Mouse (Mus musculus) small intestine, adult 2 months (tissue): ENCODE measurements around the gene Fbrs. TPM values are rescaled to one million over a fixed set of nuclear protein-coding genes. Genes with fewer than 3 reads are reported as not detected.

Experiments
- H3K27ac ChIP-seq: fragments of 200-500 bp; 2 replicates; pipeline ENCODE4 v1.5.1; 2012; ENCODE audit warnings: low read depth, low read length, control low read depth, inconsistent platforms; ENCODE audit not compliant: insufficient read depth
- H3K27me3 ChIP-seq: fragments of 200-500 bp; 2 replicates; pipeline ENCODE4 v1.6.1; 2012; ENCODE audit warnings: mild to moderate bottlenecking, moderate library complexity, low read length, inconsistent platforms; ENCODE audit not compliant: control insufficient read depth, insufficient read depth
- H3K36me3 ChIP-seq: fragments of 200-500 bp; 2 replicates; pipeline ENCODE4 v1.6.1; 2012; ENCODE audit warnings: mild to moderate bottlenecking, low read length, control low read depth, inconsistent platforms; ENCODE audit not compliant: control insufficient read depth, insufficient read depth
- H3K4me1 ChIP-seq: fragments of 200-500 bp; 2 replicates; pipeline ENCODE4 v1.6.1; 2012; ENCODE audit warnings: low read length, inconsistent platforms, mixed read lengths; ENCODE audit not compliant: control insufficient read depth, insufficient read depth, insufficient read length
- H3K4me3 ChIP-seq: fragments of 200-500 bp; 2 replicates; pipeline ENCODE4 v1.5.1; 2012; ENCODE audit warnings: low read depth, mild to moderate bottlenecking, control low read depth, inconsistent platforms, low read length, moderate library complexity
- CTCF ChIP-seq: fragments of 200-500 bp; IDR thresholded peaks from 2 replicates; pipeline ENCODE4 v1.5.1; 2012; ENCODE audit warnings: low read depth, mild to moderate bottlenecking, control low read depth, inconsistent platforms, low read length, moderate library complexity, mixed read lengths; ENCODE audit not compliant: insufficient replicate concordance, insufficient read length; ENCODE audit errors: extremely low read depth
- POLR2A ChIP-seq: fragments of 200-500 bp; IDR thresholded peaks from 2 replicates; pipeline ENCODE4 v1.6.1; 2012; ENCODE audit warnings: low read depth, mild to moderate bottlenecking, control low read depth, inconsistent platforms, low read length, moderate library complexity
- WGBS: fragments of 180-500 bp; shearing (Covaris S2); methylation state at CpG from one replicate; pipeline ENCODE4 v1.1.7; 2018; 5-methylcytosine and 5-hydroxymethylcytosine counted together
- polyA plus RNA-seq: library from polyadenylated mRNA; depleted of rRNA; stranded (reverse); fragments of >200 nt; gene quantifications from 2 replicates; pipeline ENCODE4 v1.2.3, GENCODE M21; 2012

Gene Fbrs
- polyA plus RNA-seq, 1 experiment = 41.8 TPM

GRCm38 (mm10) chr7:127470743-127471645 is 8.0 kb upstream of the Fbrs start:
- H3K36me3 ChIP-seq = peaks cover 36% of the 10 kb centered on the region
- under 1% methylated on average over 46 of the region's 46 CpGs for WGBS
- no peak for TF ChIP-seq CTCF
- peak; percentile 67; the same call in 1 of the 2 replicates for TF ChIP-seq POLR2A
- H3K27ac ChIP-seq = peak overlapping the region; percentile 88
- H3K4me1 ChIP-seq = peaks cover 9% of the 10 kb centered on the region; the same call in 1 of the 2 replicates
- H3K27me3 ChIP-seq = no peaks in the 10 kb centered on the region
- H3K4me3 ChIP-seq = peak overlapping the region; percentile 94

GRCm38 (mm10) chr7:127471646-127472010 is 7.4 kb upstream of the Fbrs start:
- TF ChIP-seq POLR2A = no peak
- TF ChIP-seq CTCF = no peak
- Histone ChIP-seq H3K4me3 (peak overlapping the region; percentile 94), H3K36me3 (peaks cover 39% of the 10 kb centered on the region), H3K27ac (peak overlapping the region; percentile 88), H3K27me3 (no peaks in the 10 kb centered on the region), H3K4me1 (peaks cover 11% of the 10 kb centered on the region; the same call in 1 of the 2 replicates)
- WGBS = under 1% methylated on average over 24 of the region's 25 CpGs

GRCm38 (mm10) chr7:127472060-127472459 is 6.9 kb upstream of the Fbrs start:
- H3K36me3 ChIP-seq = peaks cover 41% of the 10 kb centered on the region
- whole genome bisulfite sequencing = 5% methylated on average over 7 of the region's 7 CpGs
- peak overlapping the region; percentile 88 for H3K27ac ChIP-seq
- H3K27me3 ChIP-seq = no peaks in the 10 kb centered on the region
- H3K4me1 ChIP-seq = peaks cover 11% of the 10 kb centered on the region; the same call in 1 of the 2 replicates
- peak overlapping the region; percentile 94 for H3K4me3 ChIP-seq
- TF ChIP-seq CTCF (no peak), POLR2A (no peak)

- Histone ChIP-seq H3K27ac (no peak overlapping the region), H3K4me3 (no peak overlapping the region), H3K27me3 (no peaks in the 10 kb centered on the region), H3K4me1 (peaks cover 11% of the 10 kb centered on the region; the same call in 1 of the 2 replicates), H3K36me3 (peaks cover 41% of the 10 kb centered on the region)
- WGBS = 91% methylated on average over 5 of the region's 5 CpGs
- no peak for TF ChIP-seq POLR2A
- TF ChIP-seq CTCF = no peak
Observed at GRCm38 (mm10) chr7:127473705-127474104, 5.3 kb upstream of the Fbrs start.

GRCm38 (mm10) chr7:127474378-127475070 is 4.5 kb upstream of the Fbrs start:
- Histone ChIP-seq H3K27me3 (no peaks in the 10 kb centered on the region), H3K36me3 (peaks cover 41% of the 10 kb centered on the region), H3K27ac (no peak overlapping the region), H3K4me3 (no peak overlapping the region), H3K4me1 (peaks cover 11% of the 10 kb centered on the region; the same call in 1 of the 2 replicates)
- TF ChIP-seq POLR2A (no peak), CTCF (no peak)
- WGBS = 76% methylated on average over 6 of the region's 6 CpGs

GRCm38 (mm10) chr7:127475186-127475740 is 3.7 kb upstream of the Fbrs start:
- TF ChIP-seq POLR2A (no peak), CTCF (no peak)
- Histone ChIP-seq H3K36me3 (peaks cover 41% of the 10 kb centered on the region), H3K4me1 (peaks cover 8% of the 10 kb centered on the region), H3K27me3 (no peaks in the 10 kb centered on the region), H3K27ac (no peak overlapping the region), H3K4me3 (no peak overlapping the region)
- WGBS = 95% methylated on average over 11 of the region's 11 CpGs
